Mouse (Mus musculus): ENCODE measurements at regions not wholly inside any gene's neighbourhood (a gene's known extent, or its start where the extent isn't known, plus 50 kb on each side); places are given as distances from the start of the nearest gene placed in this dataset.

GRCm38 (mm10) chr6:140222534-140223324, 181.5 kb upstream of the Plcz1 start:
- no peak for TF ChIP-seq CTCF (IDR thresholded peaks at IDR 0.05)
- TF ChIP-seq EP300 (IDR thresholded peaks at IDR 0.05) = no peak

All from lung, postnatal 0 days (tissue).